Mouse (Mus musculus): ENCODE measurements at regions not wholly inside any gene's neighbourhood (a gene's known extent, or its start where the extent isn't known, plus 50 kb on each side); places are given as distances from the start of the nearest gene placed in this dataset.

GRCm38 (mm10) chr12:39711807-39712206 lies 326.0 kb downstream of the Arl4a start:
- no peaks in the 10 kb centered on the region for H3K27me3 ChIP-seq (replicated peaks; ENCODE audit: control insufficient read depth, insufficient read depth, low read length)
- H3K27ac ChIP-seq (ENCODE audit: insufficient read depth, low read depth, low read length): no peak overlapping the region
- no peak for TF ChIP-seq POLR2A (IDR thresholded peaks at IDR 0.05; ENCODE audit: low read depth, low read length)
- TF ChIP-seq CTCF (conservative IDR thresholded peaks at IDR 0.05; ENCODE audit: insufficient read depth, insufficient read length, low read depth, low read length): no peak
- 81% methylated on average over 1 of the region's 1 CpGs for WGBS
- no peaks in the 10 kb centered on the region for H3K36me3 ChIP-seq (ENCODE audit: control insufficient read depth, insufficient read depth, low read length)
- no peak for DNase-seq
- H3K4me3 ChIP-seq (ENCODE audit: insufficient read depth, low read depth, low read length): no peak overlapping the region
- no peaks in the 10 kb centered on the region for H3K4me1 ChIP-seq (ENCODE audit: control insufficient read depth, insufficient read depth, low read length)

DNA sequence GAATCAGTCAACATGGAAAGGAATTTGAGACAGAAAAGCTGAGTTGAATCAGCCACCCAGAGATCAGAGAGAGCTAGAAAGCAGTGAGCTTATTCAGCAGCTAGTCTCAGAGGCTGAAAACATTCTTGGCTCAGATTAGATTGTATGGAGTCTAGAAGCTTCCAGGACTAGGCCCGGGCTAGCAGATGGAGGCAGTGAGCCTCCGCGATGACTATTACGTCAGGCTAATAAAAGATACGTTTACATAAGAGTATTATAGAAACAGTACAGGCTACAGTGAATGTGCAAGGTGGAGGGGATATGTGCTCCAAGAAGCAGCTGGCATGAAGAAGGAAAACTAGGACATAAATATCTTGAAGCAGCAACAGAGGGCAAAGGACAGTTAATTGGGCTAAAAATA lies 328.0 kb downstream of the Arl4a start:
- Histone ChIP-seq H3K36me3 (ENCODE audit: control insufficient read depth, insufficient read depth, low read length) (no peaks in the 10 kb centered on the region), H3K27me3 (replicated peaks; ENCODE audit: control insufficient read depth, insufficient read depth, low read length) (no peaks in the 10 kb centered on the region), H3K4me1 (ENCODE audit: control insufficient read depth, insufficient read depth, low read length) (no peaks in the 10 kb centered on the region), H3K4me3 (ENCODE audit: insufficient read depth, low read depth, low read length) (no peak overlapping the region), H3K27ac (ENCODE audit: insufficient read depth, low read depth, low read length) (no peak overlapping the region)
- WGBS: 67% methylated on average over 5 of the region's 5 CpGs
- no peak for TF ChIP-seq POLR2A (IDR thresholded peaks at IDR 0.05; ENCODE audit: low read depth, low read length)
- no peak for TF ChIP-seq CTCF (conservative IDR thresholded peaks at IDR 0.05; ENCODE audit: insufficient read depth, insufficient read length, low read depth, low read length)
- DNase-seq: no peak

DNA sequence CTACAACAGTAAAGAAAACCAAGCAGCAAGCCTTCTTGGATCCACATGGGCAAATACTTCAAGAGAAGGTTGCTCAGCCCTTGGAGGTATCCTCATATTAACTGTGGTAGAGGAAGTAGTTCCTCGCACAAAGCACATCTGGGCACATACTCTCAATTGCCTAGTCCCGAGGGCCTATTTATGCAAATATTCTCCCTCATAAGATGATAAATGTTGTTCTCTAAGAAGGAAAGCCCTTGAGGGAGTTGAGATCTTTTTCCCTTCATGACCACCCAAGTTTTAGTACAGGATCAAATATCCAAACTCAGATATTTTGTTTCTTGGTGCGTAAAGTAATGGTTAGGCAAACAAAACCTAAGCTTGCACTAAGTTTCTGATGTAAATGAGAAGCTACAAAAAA lies 340.6 kb downstream of the Arl4a start:
- TF ChIP-seq POLR2A (IDR thresholded peaks at IDR 0.05; ENCODE audit: low read depth, low read length): no peak
- no peak for TF ChIP-seq CTCF (conservative IDR thresholded peaks at IDR 0.05; ENCODE audit: insufficient read depth, insufficient read length, low read depth, low read length)
- Histone ChIP-seq H3K4me1 (ENCODE audit: control insufficient read depth, insufficient read depth, low read length) (no peaks in the 10 kb centered on the region), H3K36me3 (ENCODE audit: control insufficient read depth, insufficient read depth, low read length) (no peaks in the 10 kb centered on the region), H3K27ac (ENCODE audit: insufficient read depth, low read depth, low read length) (no peak overlapping the region), H3K27me3 (replicated peaks; ENCODE audit: control insufficient read depth, insufficient read depth, low read length) (no peaks in the 10 kb centered on the region), H3K4me3 (ENCODE audit: insufficient read depth, low read depth, low read length) (no peak overlapping the region)
- 44% methylated on average over 3 of the region's 3 CpGs for WGBS
- DNase-seq: no peak

GRCm38 (mm10) chr12:39695322-39695721 lies 342.5 kb downstream of the Arl4a start:
- DNase-seq: no peak
- no peak for TF ChIP-seq POLR2A (IDR thresholded peaks at IDR 0.05; ENCODE audit: low read depth, low read length)
- TF ChIP-seq CTCF (conservative IDR thresholded peaks at IDR 0.05; ENCODE audit: insufficient read depth, insufficient read length, low read depth, low read length): no peak
- Histone ChIP-seq H3K4me1 (ENCODE audit: control insufficient read depth, insufficient read depth, low read length) (no peaks in the 10 kb centered on the region), H3K27ac (ENCODE audit: insufficient read depth, low read depth, low read length) (no peak overlapping the region), H3K27me3 (replicated peaks; ENCODE audit: control insufficient read depth, insufficient read depth, low read length) (no peaks in the 10 kb centered on the region), H3K36me3 (ENCODE audit: control insufficient read depth, insufficient read depth, low read length) (no peaks in the 10 kb centered on the region), H3K4me3 (ENCODE audit: insufficient read depth, low read depth, low read length) (no peak overlapping the region)
- 62% methylated on average over 1 of the region's 1 CpGs for WGBS

DNA sequence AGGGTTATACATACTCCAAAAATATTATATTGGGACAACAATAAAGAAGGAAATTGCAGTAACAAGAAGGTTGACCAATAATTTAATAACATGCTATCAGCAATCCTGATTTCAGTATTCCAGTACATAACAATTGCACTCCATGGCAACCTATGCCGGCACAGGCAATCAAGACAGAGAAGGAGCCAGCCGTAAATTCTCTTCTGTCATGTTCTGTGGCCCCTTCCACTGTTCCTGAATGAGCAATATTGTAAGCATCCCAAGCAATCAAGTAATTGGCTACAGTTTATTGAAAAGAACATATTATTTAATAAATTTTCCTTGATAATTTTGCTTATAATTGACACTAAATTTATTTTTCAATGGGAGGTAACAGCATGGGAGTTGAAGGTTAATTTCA lies 345.8 kb downstream of the Arl4a start:
- Histone ChIP-seq H3K27ac (ENCODE audit: insufficient read depth, low read depth, low read length) (no peak overlapping the region), H3K36me3 (ENCODE audit: control insufficient read depth, insufficient read depth, low read length) (no peaks in the 10 kb centered on the region), H3K4me3 (ENCODE audit: insufficient read depth, low read depth, low read length) (no peak overlapping the region), H3K27me3 (replicated peaks; ENCODE audit: control insufficient read depth, insufficient read depth, low read length) (no peaks in the 10 kb centered on the region), H3K4me1 (ENCODE audit: control insufficient read depth, insufficient read depth, low read length) (no peaks in the 10 kb centered on the region)
- DNase-seq: no peak
- TF ChIP-seq CTCF (conservative IDR thresholded peaks at IDR 0.05; ENCODE audit: insufficient read depth, insufficient read length, low read depth, low read length) (no peak), POLR2A (IDR thresholded peaks at IDR 0.05; ENCODE audit: low read depth, low read length) (no peak)
- WGBS: 78% methylated on average over 2 of the region's 2 CpGs

GRCm38 (mm10) chr12:39685399-39685798 lies 352.4 kb downstream of the Arl4a start:
- H3K27me3 ChIP-seq (replicated peaks; ENCODE audit: control insufficient read depth, insufficient read depth, low read length): no peaks in the 10 kb centered on the region
- H3K4me1 ChIP-seq (ENCODE audit: control insufficient read depth, insufficient read depth, low read length): no peaks in the 10 kb centered on the region
- no peak overlapping the region for H3K27ac ChIP-seq (ENCODE audit: insufficient read depth, low read depth, low read length)
- TF ChIP-seq POLR2A (IDR thresholded peaks at IDR 0.05; ENCODE audit: low read depth, low read length): no peak
- no peak for TF ChIP-seq CTCF (conservative IDR thresholded peaks at IDR 0.05; ENCODE audit: insufficient read depth, insufficient read length, low read depth, low read length)
- DNase-seq: no peak
- no peak overlapping the region for H3K4me3 ChIP-seq (ENCODE audit: insufficient read depth, low read depth, low read length)
- no peaks in the 10 kb centered on the region for H3K36me3 ChIP-seq (ENCODE audit: control insufficient read depth, insufficient read depth, low read length)

- Histone ChIP-seq H3K4me1 (ENCODE audit: control insufficient read depth, insufficient read depth, low read length) (no peaks in the 10 kb centered on the region), H3K27me3 (replicated peaks; ENCODE audit: control insufficient read depth, insufficient read depth, low read length) (no peaks in the 10 kb centered on the region; the same call in 1 of the 2 replicates), H3K27ac (ENCODE audit: insufficient read depth, low read depth, low read length) (no peak overlapping the region), H3K36me3 (ENCODE audit: control insufficient read depth, insufficient read depth, low read length) (no peaks in the 10 kb centered on the region), H3K4me3 (ENCODE audit: insufficient read depth, low read depth, low read length) (no peak overlapping the region)
- no peak for TF ChIP-seq CTCF (conservative IDR thresholded peaks at IDR 0.05; ENCODE audit: insufficient read depth, insufficient read length, low read depth, low read length)
- TF ChIP-seq POLR2A (IDR thresholded peaks at IDR 0.05; ENCODE audit: low read depth, low read length): no peak
- 73% methylated on average over 1 of the region's 1 CpGs for WGBS
- no peak for DNase-seq
Measured at GRCm38 (mm10) chr12:39682121-39682520, 355.7 kb downstream of the Arl4a start.

GRCm38 (mm10) chr12:39675608-39676007 lies 362.2 kb downstream of the Arl4a start:
- no peak overlapping the region for H3K27ac ChIP-seq (ENCODE audit: insufficient read depth, low read depth, low read length)
- WGBS: 83% methylated on average over 2 of the region's 2 CpGs
- DNase-seq: no peak
- H3K36me3 ChIP-seq (ENCODE audit: control insufficient read depth, insufficient read depth, low read length): no peaks in the 10 kb centered on the region
- no peak overlapping the region for H3K4me3 ChIP-seq (ENCODE audit: insufficient read depth, low read depth, low read length)
- no peaks in the 10 kb centered on the region for H3K4me1 ChIP-seq (ENCODE audit: control insufficient read depth, insufficient read depth, low read length)
- TF ChIP-seq POLR2A (IDR thresholded peaks at IDR 0.05; ENCODE audit: low read depth, low read length) (no peak), CTCF (conservative IDR thresholded peaks at IDR 0.05; ENCODE audit: insufficient read depth, insufficient read length, low read depth, low read length) (no peak)
- H3K27me3 ChIP-seq (replicated peaks; ENCODE audit: control insufficient read depth, insufficient read depth, low read length): no peaks in the 10 kb centered on the region; the same call in 1 of the 2 replicates
